Mouse (Mus musculus) colon, adult 2 months (tissue): ENCODE results near the gene Arhgap42. TPM values are rescaled to one million over a fixed set of nuclear protein-coding genes. Genes with fewer than 3 reads are reported as not detected.

ENCODE experiments used
- polyA plus RNA-seq: library from polyadenylated mRNA; depleted of rRNA; stranded (reverse); fragments of >200 nt; gene quantifications from 2 replicates; pipeline ENCODE4 v1.2.3, GENCODE M21; 2012; rRNA removed

Gene Arhgap42
- 24.6 and 25.7 TPM in 2 replicates for polyA plus RNA-seq

DNA sequence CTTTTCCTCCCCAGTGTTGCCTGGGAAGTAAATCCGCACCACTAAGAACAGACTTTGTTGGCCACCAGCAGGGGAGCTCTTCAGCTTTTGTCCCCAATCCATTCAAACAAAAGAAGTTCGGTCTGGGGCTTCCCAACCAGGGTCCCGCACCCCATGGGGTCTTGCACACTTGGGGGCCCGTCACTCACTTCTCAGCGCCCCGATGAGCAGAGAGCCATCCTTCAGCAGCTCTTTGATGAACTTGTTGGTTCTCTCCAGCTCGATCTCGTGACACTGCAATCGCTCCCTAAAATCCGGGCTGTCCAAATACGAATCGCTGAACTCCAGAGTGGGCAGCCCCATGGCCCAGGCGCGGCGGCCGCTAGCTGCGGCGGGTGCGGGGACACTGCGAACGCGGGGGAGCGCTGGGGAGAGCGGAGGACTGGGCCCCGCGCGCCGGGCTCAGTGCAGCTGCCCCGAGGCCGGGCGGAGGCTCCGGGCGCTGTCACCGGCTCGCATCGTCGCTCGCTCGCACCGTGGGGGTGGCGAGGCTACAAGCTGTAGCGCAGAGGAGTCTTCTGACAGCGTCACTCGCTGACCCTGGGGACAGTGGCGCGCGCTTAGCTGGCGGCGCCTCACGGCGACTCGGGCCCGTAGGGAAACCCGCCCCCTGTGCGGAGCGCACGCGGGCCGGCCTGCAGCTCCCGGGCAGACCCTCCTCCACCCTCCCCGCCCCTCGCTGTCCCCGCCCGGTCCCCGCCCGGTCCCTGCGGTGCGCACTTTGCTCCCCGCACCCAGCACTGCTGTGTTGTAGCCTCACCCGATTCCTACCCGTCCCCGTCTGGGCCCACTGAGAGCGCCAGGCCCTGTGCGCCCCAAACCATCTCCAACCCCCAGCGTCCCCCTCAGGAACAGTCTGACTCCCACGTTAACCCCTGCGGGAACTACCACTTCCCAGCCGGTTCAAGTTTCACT is at the start of gene Arhgap42:
Gene Arhgap42, minus strand, starts transcription at position 664 of the 954 bp plus-strand sequence.

DNA sequence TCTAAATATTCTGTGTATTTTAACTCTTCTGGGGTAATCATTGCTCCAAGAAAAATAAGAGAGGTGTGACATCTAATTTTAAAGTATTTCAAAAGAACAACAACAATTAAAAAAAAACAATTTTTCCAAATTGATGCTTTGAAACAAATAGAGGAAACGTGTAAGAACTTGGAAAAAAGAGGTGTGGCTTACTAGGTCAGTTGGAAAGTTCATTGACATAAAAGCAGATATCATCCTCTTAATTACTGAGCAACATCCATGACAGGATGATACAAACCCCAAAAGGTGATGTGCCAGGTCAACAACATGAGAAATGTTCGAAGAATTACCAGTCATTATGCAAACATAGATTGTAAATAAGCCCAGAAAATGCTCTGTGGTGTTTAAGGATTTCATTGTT is 267.4 kb downstream of the Arhgap42 start, which contains the start of gene Gm16485:
Gene Gm16485, plus strand, starts transcription at position 301 of the 400 bp plus-strand sequence.

